Mouse (Mus musculus) G1E (cell line): Measurements from ENCODE around the gene Ctc1.

Source experiments
- CTCF ChIP-seq: IDR thresholded peaks from 2 replicates; pipeline ENCODE4 v1.5.1; 2012; ENCODE audit warnings: low read depth, low read length, inconsistent platforms, mixed read lengths
- GATA1 ChIP-seq: IDR thresholded peaks from 2 replicates; pipeline ENCODE4 v1.6.1; 2012; ENCODE audit warnings: borderline replicate concordance, low read length, inconsistent platforms, mixed read lengths

- TF ChIP-seq CTCF (no peak), GATA1 (no peak)
Observed at GRCm38 (mm10) chr11:69078041-69078440, 62.3 kb downstream of the Ctc1 start.
